Mouse (Mus musculus) megakaryocyte, embryonic 14.5 days (primary cell): ENCODE data around the gene Poc1a.

ENCODE experiments used
- FLI1 ChIP-seq: IDR thresholded peaks from 2 replicates; pipeline ENCODE4 v1.6.1; 2012; ENCODE audit warnings: low read length, inconsistent platforms, mixed read lengths
- GATA1 ChIP-seq: IDR thresholded peaks from 3 replicates; pipeline ENCODE4 v1.6.1; 2012; ENCODE audit warnings: mixed read lengths, low read length, inconsistent platforms, borderline replicate concordance

- TF ChIP-seq FLI1 (no peak), GATA1 (no peak)
Observed at GRCm38 (mm10) chr9:106287165-106287564, 6.3 kb downstream of the Poc1a start.
